Mouse (Mus musculus): Measurements from ENCODE around the gene Fam49a. TPM values are rescaled to one million over a fixed set of nuclear protein-coding genes. Genes with fewer than 3 reads are reported as not detected.

The Fam49a gene
- total and polyA plus RNA-seq, 2 experiments, result 1.7 to 2.0 TPM

DNA sequence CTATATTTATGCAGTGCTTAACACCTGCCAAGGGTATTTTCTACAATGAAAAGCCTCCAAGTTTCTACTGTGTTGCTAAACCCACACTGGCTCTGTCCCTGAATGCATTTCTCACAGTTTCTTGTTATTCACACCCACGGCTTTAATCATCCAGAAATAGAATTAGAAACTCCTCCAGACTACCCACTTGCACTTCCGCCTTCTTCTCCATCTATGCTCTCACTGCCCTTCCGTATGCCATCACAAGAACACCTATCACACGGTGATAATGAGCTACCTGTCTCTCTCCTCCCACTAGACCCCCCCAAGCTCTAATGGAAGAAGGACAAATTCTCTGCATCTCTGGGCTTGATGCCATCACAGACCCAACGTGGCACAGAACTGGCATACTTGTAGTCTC lies 105.5 kb downstream of the Fam49a start:
- no peaks in the 10 kb centered on the region for H3K27me3 ChIP-seq (ENCODE audit: control insufficient read depth, insufficient read depth, low read length)
- no peak for TF ChIP-seq POLR2A (IDR thresholded peaks at IDR 0.05; ENCODE audit: extremely low read depth, insufficient read depth, low read length)
- TF ChIP-seq CTCF (IDR thresholded peaks at IDR 0.05; ENCODE audit: low read depth, low read length), result no peak
- no peaks in the 10 kb centered on the region for H3K79me2 ChIP-seq (ENCODE audit: control insufficient read depth, insufficient read depth, low read length)
- no peak overlapping the region for H3K4me3 ChIP-seq (ENCODE audit: insufficient read depth, low read depth, low read length)
- no peaks in the 10 kb centered on the region for H3K4me1 ChIP-seq (ENCODE audit: control insufficient read depth, insufficient read depth, low read length)
- WGBS, result 81% methylated on average over 5 of the region's 5 CpGs
- no peak for DNase-seq (ENCODE audit: extremely low read depth, low read depth, low spot score)
- no peaks in the 10 kb centered on the region for H3K36me3 ChIP-seq (ENCODE audit: control insufficient read depth, insufficient read depth, low read length)
- H3K9ac ChIP-seq (ENCODE audit: low read depth, low read length), result no peak overlapping the region
- no peak overlapping the region for H3K27ac ChIP-seq (replicated peaks; ENCODE audit: insufficient read depth, low read depth, low read length)

DNA sequence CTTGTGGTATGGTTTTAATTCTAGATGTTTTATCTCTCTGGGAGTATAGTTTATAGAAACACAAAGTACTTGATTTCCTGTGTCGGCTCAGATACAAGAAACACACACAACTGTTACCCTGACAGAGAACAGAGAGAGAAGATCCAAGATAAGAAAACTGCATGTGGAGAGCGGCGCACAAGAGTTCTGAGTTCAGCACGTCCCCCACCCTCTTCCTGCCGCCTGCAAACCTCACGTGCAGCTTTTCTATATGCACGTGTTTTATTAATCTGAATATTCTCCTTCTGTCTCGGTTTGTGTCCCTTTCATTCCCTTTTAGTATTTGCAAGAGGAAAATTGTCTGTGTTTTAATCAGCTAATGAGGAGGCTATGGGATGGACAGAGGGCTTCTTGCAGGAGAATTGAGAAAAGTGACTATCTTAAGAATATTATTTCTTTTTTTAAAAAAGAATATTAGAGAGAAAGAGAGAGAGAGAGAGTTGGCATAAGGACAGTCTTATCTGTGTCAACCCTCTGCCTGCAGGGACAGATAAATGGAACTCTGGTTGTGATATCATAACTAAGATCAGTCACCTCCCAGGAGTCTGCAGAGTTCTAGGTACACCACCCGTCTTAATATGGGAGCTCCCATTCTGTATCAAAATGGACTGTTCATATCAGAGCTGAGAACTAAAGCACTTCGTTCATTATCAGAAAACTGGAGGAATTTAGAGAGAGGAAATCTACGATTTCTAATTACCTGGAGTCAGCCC lies 111.3 kb downstream of the Fam49a start:
- no peak overlapping the region for H3K9ac ChIP-seq (ENCODE audit: low read depth, low read length)
- TF ChIP-seq POLR2A (IDR thresholded peaks at IDR 0.05; ENCODE audit: extremely low read depth, insufficient read depth, low read length) (no peak), CTCF (IDR thresholded peaks at IDR 0.05; ENCODE audit: low read depth, low read length) (no peak)
- H3K4me3 ChIP-seq (ENCODE audit: insufficient read depth, low read depth, low read length), result no peak overlapping the region
- H3K27me3 ChIP-seq (ENCODE audit: control insufficient read depth, insufficient read depth, low read length), result no peaks in the 10 kb centered on the region
- 83% methylated on average over 11 of the region's 11 CpGs for WGBS
- no peaks in the 10 kb centered on the region for H3K4me1 ChIP-seq (ENCODE audit: control insufficient read depth, insufficient read depth, low read length)
- no peak for DNase-seq (ENCODE audit: extremely low read depth, low read depth, low spot score)
- no peaks in the 10 kb centered on the region for H3K79me2 ChIP-seq (ENCODE audit: control insufficient read depth, insufficient read depth, low read length)
- no peaks in the 10 kb centered on the region for H3K36me3 ChIP-seq (ENCODE audit: control insufficient read depth, insufficient read depth, low read length)
- H3K27ac ChIP-seq (replicated peaks; ENCODE audit: insufficient read depth, low read depth, low read length), result no peak overlapping the region

DNA sequence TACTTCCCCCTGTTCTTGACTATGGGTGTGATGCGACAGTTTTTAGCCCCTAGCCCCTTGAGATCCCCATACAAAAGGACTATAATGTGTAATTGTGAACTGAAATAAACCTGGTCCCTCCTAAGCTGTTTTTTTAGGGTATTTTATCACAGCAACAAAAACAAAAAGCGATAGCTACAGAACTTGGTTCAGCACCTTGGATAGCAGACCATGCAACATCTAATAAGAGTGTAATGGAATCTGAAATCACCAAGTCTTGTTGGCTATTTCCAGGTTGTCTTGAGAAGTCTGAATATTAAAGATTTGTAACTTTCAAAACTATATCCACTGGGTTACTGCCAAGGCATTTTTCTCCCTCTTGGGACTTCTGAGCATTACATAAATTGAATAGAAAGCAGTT lies 117.1 kb downstream of the Fam49a start:
- no peaks in the 10 kb centered on the region for H3K4me1 ChIP-seq (ENCODE audit: control insufficient read depth, insufficient read depth, low read length)
- WGBS, result 53% methylated on average over 2 of the region's 2 CpGs
- no peak overlapping the region for H3K27ac ChIP-seq (replicated peaks; ENCODE audit: insufficient read depth, low read depth, low read length)
- no peak for TF ChIP-seq POLR2A (IDR thresholded peaks at IDR 0.05; ENCODE audit: extremely low read depth, insufficient read depth, low read length)
- no peak for TF ChIP-seq CTCF (IDR thresholded peaks at IDR 0.05; ENCODE audit: low read depth, low read length)
- H3K79me2 ChIP-seq (ENCODE audit: control insufficient read depth, insufficient read depth, low read length), result no peaks in the 10 kb centered on the region
- DNase-seq (ENCODE audit: extremely low read depth, low read depth, low spot score), result no peak
- H3K27me3 ChIP-seq (ENCODE audit: control insufficient read depth, insufficient read depth, low read length), result no peaks in the 10 kb centered on the region
- no peak overlapping the region for H3K9ac ChIP-seq (ENCODE audit: low read depth, low read length)
- no peaks in the 10 kb centered on the region for H3K36me3 ChIP-seq (ENCODE audit: control insufficient read depth, insufficient read depth, low read length)
- H3K4me3 ChIP-seq (ENCODE audit: insufficient read depth, low read depth, low read length), result no peak overlapping the region

DNA sequence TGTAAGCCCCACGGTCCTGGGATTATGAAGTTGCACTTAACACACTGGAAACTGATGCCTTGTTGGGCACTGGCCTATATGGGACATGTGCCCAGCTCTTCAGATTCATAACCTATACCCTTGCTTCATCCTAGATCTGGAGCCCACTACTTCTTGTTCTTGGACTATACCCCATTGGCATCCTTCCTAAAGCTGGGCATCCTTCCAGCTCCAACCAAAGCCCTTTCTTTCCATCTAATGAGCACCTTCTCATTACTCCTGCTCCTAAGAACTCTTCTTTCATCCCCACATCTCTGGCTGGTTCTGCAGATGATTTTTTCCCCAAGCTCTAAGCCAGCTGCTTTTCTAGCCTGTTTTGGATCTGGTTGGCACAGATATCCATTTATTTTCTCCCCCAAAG lies 127.3 kb downstream of the Fam49a start:
- Histone ChIP-seq H3K9ac (ENCODE audit: low read depth, low read length) (no peak overlapping the region), H3K79me2 (ENCODE audit: control insufficient read depth, insufficient read depth, low read length) (no peaks in the 10 kb centered on the region), H3K27ac (replicated peaks; ENCODE audit: insufficient read depth, low read depth, low read length) (no peak overlapping the region), H3K4me1 (ENCODE audit: control insufficient read depth, insufficient read depth, low read length) (no peaks in the 10 kb centered on the region), H3K4me3 (ENCODE audit: insufficient read depth, low read depth, low read length) (no peak overlapping the region), H3K27me3 (ENCODE audit: control insufficient read depth, insufficient read depth, low read length) (no peaks in the 10 kb centered on the region), H3K36me3 (ENCODE audit: control insufficient read depth, insufficient read depth, low read length) (no peaks in the 10 kb centered on the region)
- WGBS, result 73% methylated on average over 1 of the region's 1 CpGs
- TF ChIP-seq POLR2A (IDR thresholded peaks at IDR 0.05; ENCODE audit: extremely low read depth, insufficient read depth, low read length), result no peak
- TF ChIP-seq CTCF (IDR thresholded peaks at IDR 0.05; ENCODE audit: low read depth, low read length), result no peak
- no peak for DNase-seq (ENCODE audit: extremely low read depth, low read depth, low spot score)

DNA sequence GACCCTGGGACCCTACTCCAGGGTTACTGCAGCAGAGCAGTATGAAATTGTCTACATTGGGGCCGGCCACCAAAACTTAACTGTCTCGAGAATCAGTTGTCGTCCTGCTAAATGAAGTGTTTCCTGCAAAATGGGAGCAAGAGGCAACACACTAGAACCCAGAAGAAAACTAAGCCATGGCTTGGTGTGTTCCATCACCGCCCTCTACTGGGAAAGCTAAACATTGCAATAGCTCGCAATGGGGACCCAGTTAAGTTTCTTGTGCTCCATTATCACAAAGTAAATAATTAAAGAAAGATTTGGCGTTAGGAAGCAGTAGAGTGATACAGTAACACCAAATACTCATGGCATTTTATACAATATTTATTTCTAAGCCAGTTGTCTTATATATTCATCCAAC lies 134.3 kb downstream of the Fam49a start:
- Histone ChIP-seq H3K4me3 (ENCODE audit: insufficient read depth, low read depth, low read length) (no peak overlapping the region), H3K9ac (ENCODE audit: low read depth, low read length) (no peak overlapping the region), H3K27me3 (ENCODE audit: control insufficient read depth, insufficient read depth, low read length) (no peaks in the 10 kb centered on the region), H3K36me3 (ENCODE audit: control insufficient read depth, insufficient read depth, low read length) (no peaks in the 10 kb centered on the region), H3K4me1 (ENCODE audit: control insufficient read depth, insufficient read depth, low read length) (no peaks in the 10 kb centered on the region), H3K79me2 (ENCODE audit: control insufficient read depth, insufficient read depth, low read length) (no peaks in the 10 kb centered on the region), H3K27ac (replicated peaks; ENCODE audit: insufficient read depth, low read depth, low read length) (no peak overlapping the region)
- DNase-seq (ENCODE audit: extremely low read depth, low read depth, low spot score), result peak; percentile 19
- 16% methylated on average over 6 of the region's 6 CpGs for WGBS
- TF ChIP-seq CTCF (IDR thresholded peaks at IDR 0.05; ENCODE audit: low read depth, low read length), result peak; percentile 36; the same call in 1 of the 2 replicates
- TF ChIP-seq POLR2A (IDR thresholded peaks at IDR 0.05; ENCODE audit: extremely low read depth, insufficient read depth, low read length), result no peak

DNA sequence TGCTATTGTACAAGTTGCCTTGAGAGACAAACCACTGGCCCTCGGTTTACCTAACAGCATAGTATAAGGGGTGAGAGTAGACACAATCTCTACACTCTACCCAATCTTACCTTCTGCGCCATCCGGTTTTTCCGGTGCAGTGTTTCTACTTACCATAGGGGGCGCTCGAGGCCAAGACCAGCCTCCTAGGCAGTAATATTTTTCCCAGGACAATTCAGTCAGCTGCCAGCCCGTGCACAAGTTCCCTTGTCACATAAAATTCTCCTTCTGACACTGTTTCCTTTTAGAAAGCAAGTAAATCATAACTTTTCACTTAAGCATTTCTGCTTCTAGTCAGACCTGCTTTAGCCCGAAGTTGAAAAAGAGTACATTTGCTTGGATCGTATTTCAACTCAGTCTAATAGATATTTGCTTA lies 139.1 kb downstream of the Fam49a start:
- Histone ChIP-seq H3K36me3 (ENCODE audit: control insufficient read depth, insufficient read depth, low read length) (no peaks in the 10 kb centered on the region), H3K9ac (ENCODE audit: low read depth, low read length) (no peak overlapping the region), H3K27ac (replicated peaks; ENCODE audit: insufficient read depth, low read depth, low read length) (no peak overlapping the region), H3K4me3 (ENCODE audit: insufficient read depth, low read depth, low read length) (no peak overlapping the region), H3K79me2 (ENCODE audit: control insufficient read depth, insufficient read depth, low read length) (no peaks in the 10 kb centered on the region), H3K4me1 (ENCODE audit: control insufficient read depth, insufficient read depth, low read length) (peaks cover 5% of the 10 kb centered on the region), H3K27me3 (ENCODE audit: control insufficient read depth, insufficient read depth, low read length) (no peaks in the 10 kb centered on the region)
- peak; percentile 21 for DNase-seq (ENCODE audit: extremely low read depth, low read depth, low spot score)
- TF ChIP-seq POLR2A (IDR thresholded peaks at IDR 0.05; ENCODE audit: extremely low read depth, insufficient read depth, low read length) (no peak), CTCF (IDR thresholded peaks at IDR 0.05; ENCODE audit: low read depth, low read length) (peak; percentile 69)
- WGBS, result 44% methylated on average over 9 of the region's 9 CpGs

Measured in liver, adult 2 months (tissue).